Mouse (Mus musculus): ENCODE measurements at regions not wholly inside any gene's neighbourhood (a gene's known extent, or its start where the extent isn't known, plus 50 kb on each side); places are given as distances from the start of the nearest gene placed in this dataset.
"Not testable (repeated sequence)": the region's sequence is repeated elsewhere in the genome, so short reads cannot be mapped to it uniquely, and the experiment has no call there.

GRCm38 (mm10) chr6:16765354-16765753, 132.9 kb downstream of the Tfec start:
- H3K4me1 ChIP-seq (ENCODE audit: insufficient read depth) = no peaks in the 10 kb centered on the region
- no peak for DNase-seq
- 74% methylated on average over 4 of the region's 4 CpGs for WGBS
- no peaks in the 10 kb centered on the region for H3K36me3 ChIP-seq (ENCODE audit: insufficient read depth)
- H3K9me3 ChIP-seq (ENCODE audit: low read length) = no peaks in the 10 kb centered on the region
- no peaks in the 10 kb centered on the region for H3K27me3 ChIP-seq (ENCODE audit: insufficient read depth, low read length)
- no peak overlapping the region for H3K9ac ChIP-seq
- H3K4me2 ChIP-seq (ENCODE audit: low read depth) = no peak overlapping the region
- ATAC-seq = no peak
- H3K4me3 ChIP-seq (ENCODE audit: low read depth, low read length) = no peak overlapping the region
- no peak overlapping the region for H3K27ac ChIP-seq (ENCODE audit: low read depth, low read length)
- TF ChIP-seq CTCF (IDR thresholded peaks at IDR 0.05; ENCODE audit: low read depth) = no peak

- no peak for DNase-seq
- Histone ChIP-seq H3K4me2 (ENCODE audit: low read depth) (no peak overlapping the region), H3K36me3 (ENCODE audit: insufficient read depth) (no peaks in the 10 kb centered on the region), H3K4me3 (ENCODE audit: low read depth, low read length) (no peak overlapping the region), H3K9me3 (ENCODE audit: low read length) (no peaks in the 10 kb centered on the region), H3K9ac (no peak overlapping the region), H3K27me3 (ENCODE audit: insufficient read depth, low read length) (no peaks in the 10 kb centered on the region), H3K4me1 (ENCODE audit: insufficient read depth) (no peaks in the 10 kb centered on the region), H3K27ac (ENCODE audit: low read depth, low read length) (no peak overlapping the region)
- no peak for ATAC-seq
- TF ChIP-seq CTCF (IDR thresholded peaks at IDR 0.05; ENCODE audit: low read depth) = no peak
- 66% methylated on average over 5 of the region's 5 CpGs for WGBS
Measured at GRCm38 (mm10) chr6:16764707-16765106, 133.5 kb downstream of the Tfec start.

DNA sequence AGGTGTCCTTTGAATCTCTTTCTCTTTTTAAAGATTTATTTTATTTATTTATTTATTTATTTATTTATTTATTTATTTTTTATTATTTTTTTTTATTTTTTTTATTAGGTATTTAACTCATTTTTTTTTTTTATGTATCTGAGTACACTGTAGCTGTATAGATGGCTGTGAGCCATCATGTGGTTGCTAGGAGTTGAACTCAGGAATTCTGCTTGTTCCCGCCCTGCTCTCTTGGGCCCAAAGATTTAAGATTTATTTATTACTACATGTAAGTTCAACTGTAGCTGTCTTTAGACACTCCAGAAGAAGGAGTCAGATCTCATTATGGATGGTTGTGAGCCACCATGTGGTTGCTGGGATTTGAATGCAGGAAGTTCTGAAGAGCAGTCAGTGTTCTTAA, 143.2 kb downstream of the Tfec start:
- H3K27ac ChIP-seq (ENCODE audit: low read depth, low read length); H3K9ac ChIP-seq; DNase-seq; H3K4me1 ChIP-seq (ENCODE audit: insufficient read depth); H3K4me3 ChIP-seq (ENCODE audit: low read depth, low read length); H3K4me2 ChIP-seq (ENCODE audit: low read depth); ATAC-seq; H3K27me3 ChIP-seq (ENCODE audit: insufficient read depth, low read length); H3K36me3 ChIP-seq (ENCODE audit: insufficient read depth); H3K9me3 ChIP-seq (ENCODE audit: low read length): not testable (repeated sequence)
- WGBS = 80% methylated on average over 1 of the region's 1 CpGs

DNA sequence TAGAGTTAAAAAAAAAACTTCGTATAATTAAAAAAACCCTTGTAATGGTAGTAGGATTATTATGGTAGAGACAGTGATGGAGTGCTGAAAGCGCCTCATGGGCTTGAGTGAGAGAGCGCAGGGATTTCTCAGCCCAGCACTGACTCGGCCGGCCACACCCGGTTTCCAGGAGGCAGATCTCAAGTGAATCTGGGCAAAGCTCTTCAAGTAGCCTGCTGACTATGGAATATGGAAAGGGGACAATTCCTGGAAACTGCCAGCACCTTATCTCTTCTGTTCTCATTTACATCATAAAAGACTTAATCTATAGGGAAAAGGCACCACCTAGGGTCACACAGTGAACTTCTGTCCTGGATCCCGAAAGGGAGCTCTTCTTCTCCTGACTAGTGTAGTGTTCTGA, 165.1 kb downstream of the Tfec start:
- Histone ChIP-seq H3K4me3 (ENCODE audit: low read depth, low read length) (no peak overlapping the region), H3K9ac (no peak overlapping the region), H3K4me1 (ENCODE audit: insufficient read depth) (no peaks in the 10 kb centered on the region), H3K4me2 (ENCODE audit: low read depth) (no peak overlapping the region), H3K9me3 (ENCODE audit: low read length) (no peaks in the 10 kb centered on the region), H3K36me3 (ENCODE audit: insufficient read depth) (no peaks in the 10 kb centered on the region), H3K27me3 (ENCODE audit: insufficient read depth, low read length) (no peaks in the 10 kb centered on the region), H3K27ac (ENCODE audit: low read depth, low read length) (no peak overlapping the region)
- no peak for TF ChIP-seq CTCF (IDR thresholded peaks at IDR 0.05; ENCODE audit: low read depth)
- ATAC-seq = no peak
- 75% methylated on average over 7 of the region's 7 CpGs for WGBS
- DNase-seq = no peak

DNA sequence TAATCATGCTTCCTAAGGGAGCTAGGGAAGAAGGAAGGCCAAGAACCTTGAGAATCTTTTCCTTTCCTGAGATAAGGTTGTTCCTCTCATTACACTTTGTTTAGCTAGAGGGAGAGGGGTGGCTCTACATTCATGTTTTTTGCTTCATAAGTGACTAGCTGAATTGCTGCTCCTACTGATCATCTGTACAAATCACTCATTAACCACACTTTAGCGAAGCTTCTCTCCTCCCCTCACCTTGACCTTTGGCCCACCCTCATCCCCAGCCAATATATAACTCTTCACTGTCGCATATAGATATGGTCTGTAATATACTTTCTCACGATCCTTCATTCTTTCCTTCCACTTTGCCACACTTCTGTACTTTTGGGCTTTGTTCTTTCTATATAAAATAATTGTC, 166.1 kb downstream of the Tfec start:
- no peaks in the 10 kb centered on the region for H3K27me3 ChIP-seq (ENCODE audit: insufficient read depth, low read length)
- H3K4me1 ChIP-seq (ENCODE audit: insufficient read depth) = no peaks in the 10 kb centered on the region
- no peak overlapping the region for H3K27ac ChIP-seq (ENCODE audit: low read depth, low read length)
- 86% methylated on average over 3 of the region's 3 CpGs for WGBS
- no peak for TF ChIP-seq CTCF (IDR thresholded peaks at IDR 0.05; ENCODE audit: low read depth)
- H3K4me3 ChIP-seq (ENCODE audit: low read depth, low read length) = no peak overlapping the region
- no peak overlapping the region for H3K9ac ChIP-seq
- H3K36me3 ChIP-seq (ENCODE audit: insufficient read depth) = no peaks in the 10 kb centered on the region
- no peak overlapping the region for H3K4me2 ChIP-seq (ENCODE audit: low read depth)
- DNase-seq (no peak), ATAC-seq (no peak)
- H3K9me3 ChIP-seq (ENCODE audit: low read length) = no peaks in the 10 kb centered on the region

DNA sequence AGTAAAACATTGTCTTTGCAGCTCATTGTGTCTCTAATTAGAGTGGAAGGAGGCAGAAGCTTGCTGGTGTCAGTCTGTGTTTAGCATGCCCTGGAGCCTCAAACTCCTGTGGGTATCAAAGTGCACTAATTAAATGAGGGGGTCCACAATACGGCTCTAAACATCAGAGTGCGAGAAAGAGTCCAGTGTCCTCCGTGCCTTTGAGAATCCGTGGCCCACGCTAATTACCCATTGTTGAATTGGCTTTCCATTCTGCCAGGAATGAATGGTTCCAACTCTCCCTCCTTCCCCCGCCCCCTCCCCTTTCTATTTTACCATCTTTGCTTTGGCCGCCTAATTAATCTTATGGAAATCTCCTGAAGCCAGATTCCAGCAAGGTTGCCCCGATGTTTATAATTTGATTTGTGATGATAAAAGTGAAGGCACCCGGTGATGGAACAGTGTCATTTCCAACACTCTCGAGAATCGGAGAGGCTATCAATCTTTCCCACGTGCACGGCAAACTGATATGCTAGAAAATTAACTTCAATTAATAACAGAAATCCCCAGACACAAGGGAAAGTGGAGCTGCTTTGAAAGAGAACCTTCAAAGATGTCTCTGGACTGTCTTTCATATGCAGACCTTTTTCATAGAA, 170.9 kb downstream of the Tfec start:
- Histone ChIP-seq H3K27ac (ENCODE audit: low read depth, low read length) (no peak overlapping the region), H3K27me3 (ENCODE audit: insufficient read depth, low read length) (no peaks in the 10 kb centered on the region), H3K4me2 (ENCODE audit: low read depth) (peak overlapping the region; percentile 24), H3K9me3 (ENCODE audit: low read length) (no peaks in the 10 kb centered on the region), H3K4me1 (ENCODE audit: insufficient read depth) (0 out of 2 replicates have a peak, but pooled peaks cover 2% of the 10 kb centered on the region), H3K9ac (no peak overlapping the region), H3K4me3 (ENCODE audit: low read depth, low read length) (0 out of 2 replicates have a peak overlapping the region, but pooled peaks have one; percentile 4), H3K36me3 (ENCODE audit: insufficient read depth) (no peaks in the 10 kb centered on the region)
- ATAC-seq (peak; percentile 40; the same call in 1 of the 2 replicates), DNase-seq (peak; percentile 22)
- 5% methylated on average over 13 of the region's 13 CpGs for WGBS
- TF ChIP-seq CTCF (IDR thresholded peaks at IDR 0.05; ENCODE audit: low read depth) = no peak

GRCm38 (mm10) chr6:16725256-16725655, 173.0 kb downstream of the Tfec start:
- H3K27ac ChIP-seq (ENCODE audit: low read depth, low read length) = no peak overlapping the region

More at GRCm38 (mm10) chr6:16725256-16725655, 173.0 kb downstream of the Tfec start:
- ATAC-seq = no peak
- no peaks in the 10 kb centered on the region for H3K36me3 ChIP-seq (ENCODE audit: insufficient read depth)
- no peaks in the 10 kb centered on the region for H3K27me3 ChIP-seq (ENCODE audit: insufficient read depth, low read length)
- no peak overlapping the region for H3K4me3 ChIP-seq (ENCODE audit: low read depth, low read length)
- 0 out of 2 replicates have a peak, but pooled peaks cover 2% of the 10 kb centered on the region for H3K4me1 ChIP-seq (ENCODE audit: insufficient read depth)
- no peak for DNase-seq
- no peak overlapping the region for H3K4me2 ChIP-seq (ENCODE audit: low read depth)
- no peak overlapping the region for H3K9ac ChIP-seq
- whole genome bisulfite sequencing = 87% methylated on average over 2 of the region's 2 CpGs
- no peaks in the 10 kb centered on the region for H3K9me3 ChIP-seq (ENCODE audit: low read length)
- no peak for TF ChIP-seq CTCF (IDR thresholded peaks at IDR 0.05; ENCODE audit: low read depth)

Measured in forebrain, postnatal 0 days (tissue).